Mouse (Mus musculus): ENCODE data around the gene Cldn13.

Cldn13 gene

DNA sequence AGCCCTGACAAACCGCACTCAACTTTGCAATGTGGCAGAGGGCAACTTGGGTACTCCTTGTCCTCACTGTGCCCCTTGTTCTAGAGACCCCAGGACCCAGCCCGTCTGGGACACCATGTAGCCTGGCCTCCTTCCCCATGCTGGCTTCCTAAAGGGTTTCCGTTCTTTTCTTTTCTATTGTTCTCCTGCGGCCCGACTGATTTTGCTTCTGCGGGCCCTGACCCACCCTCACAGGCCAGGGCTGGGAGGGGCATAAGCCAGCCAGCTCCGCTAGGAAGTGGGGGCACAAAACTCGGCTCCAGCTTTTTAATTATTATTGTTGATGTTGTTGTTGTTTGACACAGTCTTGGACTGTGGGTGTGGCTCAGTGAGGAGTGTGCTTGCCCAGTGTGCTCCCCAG lies 23.8 kb downstream of the Cldn13 start:
- no peak for DNase-seq (ENCODE audit: low spot score)

DNA sequence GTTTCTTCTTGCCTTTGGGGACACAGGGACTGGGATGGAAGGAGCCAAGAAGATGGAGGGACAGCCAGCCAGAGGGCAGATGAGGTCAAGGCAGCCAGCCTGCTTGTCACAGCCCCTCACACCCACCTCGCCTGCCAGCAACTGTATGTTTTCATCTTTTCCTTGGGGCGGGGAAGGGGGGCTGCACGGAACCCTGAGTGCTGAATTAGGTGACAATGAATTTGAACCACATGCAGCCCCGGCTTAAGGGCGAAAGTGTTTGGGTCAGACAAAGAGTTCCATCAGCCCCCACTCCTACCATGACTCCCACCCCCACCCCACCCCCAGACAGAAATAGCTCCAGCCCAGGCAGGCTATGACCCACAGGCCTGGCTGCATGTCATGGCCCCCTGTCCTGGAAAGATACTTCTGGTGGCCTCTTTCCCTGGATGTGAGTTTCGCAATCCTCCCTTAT lies 24.7 kb downstream of the Cldn13 start:
- DNase-seq (ENCODE audit: low spot score) = no peak

DNA sequence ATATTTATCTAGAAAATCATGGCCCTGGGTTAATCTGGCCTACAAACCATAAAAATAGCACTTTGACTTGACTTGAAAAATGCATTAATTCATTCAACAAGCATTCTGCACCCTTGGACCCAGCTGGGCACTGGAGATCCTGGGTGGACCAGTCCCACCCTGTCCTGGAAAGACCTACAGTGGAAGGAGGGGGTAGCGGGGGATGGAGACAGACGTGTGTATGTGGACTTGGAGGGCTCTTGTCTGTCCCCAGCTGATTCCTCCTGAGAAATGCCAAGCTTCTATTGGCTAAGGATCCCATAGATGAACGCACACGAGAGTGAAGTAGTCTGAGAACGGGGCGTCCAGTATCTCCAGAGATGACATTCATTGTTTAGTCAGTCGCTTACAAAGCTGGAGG lies 26.8 kb downstream of the Cldn13 start:
- DNase-seq (ENCODE audit: low spot score) = no peak

DNA sequence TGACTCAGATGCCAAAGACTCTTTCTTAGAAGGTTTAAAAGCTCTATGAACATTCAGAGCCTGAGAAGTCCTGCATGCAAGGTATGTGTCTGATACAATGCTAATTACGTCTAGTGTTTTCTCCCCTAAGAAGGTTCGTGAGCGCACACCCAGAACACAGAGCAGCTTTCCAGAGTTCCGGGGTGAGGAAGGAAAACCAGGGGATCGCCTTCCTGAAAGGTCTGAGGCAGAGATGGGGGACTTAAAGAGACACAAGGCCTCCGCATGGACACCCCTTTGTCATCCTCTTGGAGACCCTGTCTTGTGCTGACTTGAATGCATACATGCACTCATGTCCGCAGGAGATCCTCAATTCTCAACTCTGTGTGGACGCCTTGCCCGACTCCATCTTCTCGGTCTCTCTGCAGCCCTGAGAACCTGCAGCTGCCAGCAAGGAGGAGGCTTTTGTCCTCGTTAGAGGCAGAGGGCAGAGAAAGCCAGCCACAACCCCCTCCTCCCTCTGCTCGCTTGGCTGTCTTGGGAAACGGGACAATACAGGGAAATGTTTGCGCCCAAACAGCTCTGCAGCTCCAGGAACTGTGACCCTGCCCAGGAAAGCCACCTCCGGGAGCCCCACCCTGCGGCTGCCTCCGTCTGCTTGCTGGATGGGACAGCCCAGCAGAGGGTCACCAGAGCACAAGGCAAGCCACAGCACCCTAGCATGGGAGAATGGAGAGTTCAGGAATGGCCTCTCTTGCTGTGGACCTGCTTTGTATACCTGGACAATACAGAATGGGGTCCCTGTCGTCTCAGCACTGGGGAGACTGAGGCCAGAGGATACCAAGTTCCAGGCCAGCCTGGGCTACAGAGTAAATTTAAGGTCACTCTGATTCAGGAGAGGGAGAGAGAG lies 27.6 kb downstream of the Cldn13 start:
- DNase-seq (ENCODE audit: low spot score) = peak; percentile 19

DNA sequence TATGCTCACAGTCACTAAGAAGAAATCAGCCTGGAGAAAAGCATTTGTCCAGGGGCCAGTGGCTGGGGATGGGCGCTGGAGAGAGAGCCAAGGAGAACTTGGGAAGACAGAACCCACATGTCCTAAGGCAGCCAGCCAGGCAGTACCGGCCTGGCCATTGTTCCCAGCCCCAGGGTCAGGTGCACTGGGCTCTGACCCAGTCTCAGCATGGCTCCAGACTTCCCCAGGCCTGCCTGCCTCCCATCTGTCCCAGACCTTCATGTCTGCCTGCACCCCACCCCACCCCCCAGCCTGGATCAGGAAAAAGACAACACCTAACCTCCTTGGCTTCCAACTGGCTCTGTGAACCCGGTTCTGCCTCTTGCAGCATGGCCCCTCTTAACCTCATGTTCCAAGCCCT lies 32.2 kb downstream of the Cldn13 start:
- peak; percentile 16 for DNase-seq (ENCODE audit: low spot score)

DNA sequence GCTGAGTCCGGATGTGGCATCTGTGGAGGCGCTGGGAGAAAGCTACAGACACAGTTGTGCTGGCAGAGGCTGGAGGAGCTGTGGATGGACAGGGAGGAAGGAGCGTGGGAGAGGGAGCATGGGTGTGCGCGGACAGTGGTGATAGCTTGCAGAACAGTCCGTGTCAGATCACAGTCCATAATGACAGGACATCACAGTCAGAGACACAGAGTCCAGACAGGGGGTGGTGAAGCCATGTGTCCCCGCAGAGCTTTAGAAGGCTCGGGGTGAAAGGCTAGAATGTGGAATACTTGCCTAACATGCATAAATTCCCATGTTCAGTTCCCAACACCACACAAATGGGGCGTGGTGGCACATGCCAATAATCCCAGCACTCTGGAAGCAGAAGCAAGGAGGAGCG lies 38.5 kb downstream of the Cldn13 start:
- no peak for DNase-seq (ENCODE audit: low spot score)

DNA sequence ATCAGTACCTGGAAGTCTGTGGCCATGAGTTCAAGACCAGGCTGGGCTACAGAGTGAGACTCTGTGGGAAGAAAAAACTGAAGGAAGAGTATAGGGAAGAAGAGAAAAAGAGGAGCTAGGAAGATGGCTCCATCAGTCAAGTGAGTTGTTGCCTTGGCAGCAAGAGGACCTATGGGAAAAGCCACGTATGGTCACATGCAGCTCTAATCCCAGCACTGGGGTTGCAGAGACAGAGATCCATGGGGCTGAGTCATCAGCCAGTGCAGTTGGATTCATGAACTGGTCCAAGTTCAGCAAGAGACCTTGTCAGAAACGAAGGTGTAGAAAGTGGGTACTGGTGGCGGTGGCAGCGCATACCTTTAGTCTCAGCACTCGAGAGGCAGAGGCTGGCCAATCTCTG lies 40.1 kb downstream of the Cldn13 start:
- DNase-seq (ENCODE audit: low spot score) = no peak

DNA sequence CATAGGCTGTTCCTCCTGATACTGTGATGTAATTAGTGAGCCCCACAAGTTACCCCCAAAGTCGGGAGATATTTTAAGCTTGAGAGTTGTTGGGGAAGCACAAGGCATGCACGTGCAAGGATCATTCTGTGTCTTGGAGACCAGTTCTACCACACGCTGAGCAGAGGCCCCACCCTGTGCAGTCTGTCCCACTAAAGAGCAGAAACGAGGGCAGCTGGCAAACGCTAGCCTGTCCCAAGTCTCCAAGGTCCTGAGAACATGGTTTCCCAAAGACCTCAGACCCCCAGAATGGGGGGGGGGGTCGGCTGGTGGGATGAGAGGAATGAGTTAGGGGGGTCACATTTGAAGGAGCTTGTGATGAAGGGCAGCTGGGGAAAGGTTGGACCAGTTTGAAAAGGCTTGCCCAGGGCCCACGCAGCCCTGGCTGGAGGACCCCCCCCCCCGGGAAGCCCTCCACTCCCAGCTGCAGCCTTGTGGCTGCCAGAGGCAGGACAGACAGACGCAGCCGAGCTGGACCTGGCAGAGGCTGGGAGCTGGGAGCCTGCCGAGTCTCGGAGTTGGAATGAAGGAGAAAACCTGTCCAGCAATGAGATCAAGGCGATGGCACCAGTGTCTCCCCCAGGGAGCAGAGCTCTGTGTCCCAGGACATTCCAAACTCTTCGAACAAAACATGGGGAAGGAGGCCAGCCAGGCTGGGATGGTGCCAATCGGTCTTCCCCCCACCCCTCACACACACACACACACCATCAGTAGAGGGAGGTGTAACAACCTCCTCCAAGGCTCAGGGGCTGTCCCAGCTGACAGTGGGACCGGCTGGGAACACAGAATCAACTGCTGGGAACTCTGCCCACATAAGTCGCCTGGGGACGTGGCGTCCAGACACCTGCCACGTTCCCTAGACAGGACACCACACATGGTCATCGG lies 41.1 kb downstream of the Cldn13 start:
- DNase-seq (ENCODE audit: low spot score) = peak; percentile 42

DNA sequence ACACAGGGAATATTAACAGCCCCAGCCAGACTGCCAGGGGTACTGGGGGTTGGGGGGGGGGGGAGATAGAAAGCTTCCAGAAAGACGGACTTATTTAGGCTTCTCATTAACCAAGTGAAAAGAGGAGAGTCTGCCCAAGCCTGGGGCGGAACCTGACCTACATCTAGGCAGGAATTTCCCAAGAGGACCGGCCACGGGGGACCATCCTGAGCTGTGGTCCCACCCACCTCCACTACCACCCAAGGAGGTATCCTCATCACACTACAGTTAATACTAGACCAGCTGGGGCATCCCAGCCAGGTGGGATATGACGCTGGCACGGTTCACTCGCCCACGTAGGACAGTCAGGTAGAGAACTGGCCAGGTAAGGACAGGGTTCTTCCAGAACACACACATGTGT lies 42.3 kb downstream of the Cldn13 start:
- DNase-seq (ENCODE audit: low spot score) = no peak

DNA sequence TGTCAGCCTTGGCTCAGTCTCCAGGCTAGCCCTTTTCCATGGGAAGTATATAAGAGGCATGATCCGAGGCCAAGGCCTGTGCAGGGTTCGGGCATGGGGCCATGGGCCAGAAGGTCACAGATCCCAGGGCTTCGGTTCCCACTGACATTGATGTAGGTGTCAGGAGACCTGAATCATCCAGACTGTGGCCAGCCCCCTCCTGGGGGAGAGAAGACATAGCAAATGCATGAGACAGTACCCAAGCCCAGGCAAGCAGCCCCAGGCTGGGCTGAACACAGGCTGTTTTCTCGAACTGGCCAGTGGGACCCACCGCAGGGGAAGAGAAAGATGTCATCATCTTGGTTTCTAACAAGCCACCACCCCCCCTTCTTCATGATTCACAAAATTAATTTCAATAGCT lies 42.7 kb downstream of the Cldn13 start:
- DNase-seq (ENCODE audit: low spot score) = no peak

DNA sequence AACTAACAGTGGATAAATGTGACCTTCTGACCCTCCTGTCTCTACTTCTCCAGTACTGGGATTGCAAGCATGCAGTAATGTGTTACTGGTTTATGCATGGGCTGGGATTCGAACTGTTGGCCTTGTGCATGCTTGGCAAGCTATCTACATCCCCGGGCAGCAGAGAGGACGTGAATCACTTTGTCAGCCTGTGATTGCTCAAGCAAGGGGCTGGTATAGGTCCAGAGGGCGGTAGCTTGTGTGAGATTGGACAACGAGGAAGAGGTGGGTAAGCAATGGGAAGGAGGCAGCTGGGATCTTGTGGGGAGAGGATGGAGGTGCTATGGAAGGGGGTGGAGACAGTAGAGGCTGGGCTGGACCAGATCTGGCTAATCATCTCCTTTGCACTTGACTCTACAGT lies 46.8 kb downstream of the Cldn13 start:
- no peak for DNase-seq (ENCODE audit: low spot score)

DNA sequence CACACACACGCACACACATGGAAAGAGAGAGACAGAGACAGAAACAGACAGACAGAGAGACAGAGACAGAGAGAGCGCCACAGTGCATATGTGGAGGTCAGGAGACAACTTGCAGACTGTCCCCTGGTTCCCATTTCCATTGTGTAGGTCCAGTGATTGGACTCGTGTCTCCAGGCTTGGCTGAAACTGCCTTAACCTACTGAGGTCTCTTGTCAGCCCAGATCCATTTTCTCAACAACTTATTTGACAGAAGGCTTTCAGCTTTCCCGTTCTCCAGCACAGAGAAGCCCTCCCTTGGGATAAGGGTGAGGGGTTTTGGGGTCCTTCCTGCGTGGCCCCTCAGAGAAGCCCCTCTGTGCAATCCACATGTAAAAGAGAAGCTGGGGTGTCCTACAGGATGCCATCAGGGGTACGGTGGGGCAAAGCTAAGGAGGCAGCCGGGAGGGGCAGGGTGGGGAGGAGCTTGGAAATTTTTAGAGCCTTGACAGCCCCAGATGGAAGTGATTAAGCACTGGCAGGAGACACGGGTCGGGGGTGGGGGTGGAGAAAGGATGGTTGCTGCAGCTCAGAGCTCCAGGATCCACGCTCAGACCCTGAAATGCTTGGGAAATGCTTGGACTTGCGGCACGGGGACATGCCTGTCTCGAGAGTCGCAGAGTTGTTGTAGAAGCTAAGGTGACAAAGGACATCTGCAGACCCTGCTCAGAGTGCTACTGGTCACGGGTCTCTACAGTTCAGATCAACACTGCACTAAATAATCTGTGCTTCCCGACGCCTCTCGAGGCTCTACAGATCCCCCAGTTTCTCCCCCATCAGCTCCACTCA lies 47.8 kb downstream of the Cldn13 start:
- no peak for DNase-seq (ENCODE audit: low spot score)

DNA sequence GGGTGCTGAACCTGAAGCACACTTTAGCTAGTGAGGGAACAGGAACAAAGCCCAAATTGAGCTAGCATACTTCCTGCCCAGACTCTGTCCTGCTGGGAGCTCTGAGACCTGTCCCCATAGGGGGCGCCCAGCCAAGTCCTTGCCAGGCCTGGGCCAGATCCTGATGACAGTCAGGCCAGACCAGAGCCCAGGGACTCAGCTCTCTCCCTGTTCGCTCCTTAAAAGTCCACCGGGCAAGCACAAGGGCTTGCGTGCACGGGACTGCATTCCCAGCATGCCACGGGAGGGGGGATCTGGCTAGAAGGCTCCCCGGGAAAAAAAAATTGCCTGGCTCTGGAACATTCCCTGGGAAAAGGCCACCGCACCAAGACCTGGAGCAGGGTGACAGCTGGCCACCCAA lies 50.2 kb downstream of the Cldn13 start:
- peak; percentile 28 for DNase-seq (ENCODE audit: low spot score)
